Mouse (Mus musculus) MEL (cell line): ENCODE measurements around the gene Wdr81. TPM values are rescaled to one million over a fixed set of nuclear protein-coding genes. Genes with fewer than 3 reads are reported as not detected.

Source experiments
- DNase-seq: peaks from one replicate; pipeline ENCODE4 v3.0.0; 2011; ENCODE audit warnings: low read depth, low spot score
- H3K27ac ChIP-seq: 2 replicates; pipeline ENCODE4 v1.5.1; 2012; ENCODE audit warnings: low read depth, mild to moderate bottlenecking, control low read depth, low read length, moderate library complexity; ENCODE audit not compliant: control insufficient read depth
- H3K27me3 ChIP-seq, 2 experiments: fragments of 150-350 bp in 1 of 2; sonication (generic) in 1 of 2; 2 replicates each; pipeline ENCODE4 v1.6.1; 2012; ENCODE audit warnings: low read length in 2 of 2, mild to moderate bottlenecking in 2 of 2, improper control_type of control experiment in 1 of 2, moderate library complexity in 1 of 2; ENCODE audit not compliant: insufficient read depth in 2 of 2, control insufficient read depth in 1 of 2
- H3K36me3 ChIP-seq, 2 experiments: 2 replicates each; pipeline ENCODE4 v1.6.1; 2012 to 2014; ENCODE audit warnings: low read length in 2 of 2, improper control_type of control experiment in 1 of 2, inconsistent platforms in 1 of 2, mild to moderate bottlenecking in 1 of 2; ENCODE audit not compliant: insufficient read depth in 2 of 2, control insufficient read depth in 1 of 2
- H3K4me1 ChIP-seq, 2 experiments: fragments of 150-350 bp in 1 of 2; sonication (generic) in 1 of 2; 2 replicates each; pipeline ENCODE4 v1.6.1; 2012; ENCODE audit warnings: low read length in 2 of 2, improper control_type of control experiment in 1 of 2, mild to moderate bottlenecking in 1 of 2; ENCODE audit not compliant: insufficient read depth in 2 of 2, control insufficient read depth in 1 of 2
- H3K4me3 ChIP-seq, 2 experiments: fragments of 150-350 bp in 1 of 2; sonication (generic) in 1 of 2; 2 replicates each; pipeline ENCODE4 v1.5.1; 2012; ENCODE audit warnings: low read depth in 2 of 2, low read length in 2 of 2, mild to moderate bottlenecking in 2 of 2, moderate library complexity in 2 of 2, control low read depth in 1 of 2, improper control_type of control experiment in 1 of 2; ENCODE audit not compliant: control insufficient read depth in 1 of 2, insufficient read depth in 1 of 2
- H3K79me2 ChIP-seq: 2 replicates; pipeline ENCODE4 v1.6.1; 2012; ENCODE audit warnings: mild to moderate bottlenecking, low read length, moderate library complexity; ENCODE audit not compliant: control insufficient read depth, poor library complexity, insufficient read depth
- H3K9ac ChIP-seq: 2 replicates; pipeline ENCODE4 v1.6.1; 2012; ENCODE audit warnings: low read depth, mild to moderate bottlenecking, control low read depth, low read length, moderate library complexity; ENCODE audit not compliant: control insufficient read depth, poor library complexity, severe bottlenecking
- H3K9me3 ChIP-seq: fragments of 150-350 bp; sonication (generic); replicated peaks from 2 replicates; pipeline ENCODE4 v1.6.1; 2012; ENCODE audit warnings: mild to moderate bottlenecking, low read length, improper control_type of control experiment, moderate library complexity; ENCODE audit not compliant: insufficient read depth
- CHD1 ChIP-seq: IDR thresholded peaks from 2 replicates; pipeline ENCODE4 v1.6.1; 2012; ENCODE audit warnings: low read depth, mild to moderate bottlenecking, inconsistent platforms, low read length, improper control_type of control experiment
- CTCF ChIP-seq, 3 experiments: IDR thresholded peaks in 2 of 3; conservative IDR thresholded peaks in 1 of 3; 2 replicates each; pipeline ENCODE4 v1.5.1; 2011 to 2012; ENCODE audit warnings: low read length in 3 of 3, low read depth in 2 of 3, mild to moderate bottlenecking in 2 of 3, improper control_type of control experiment in 1 of 3, inconsistent platforms in 1 of 3, mixed read lengths in 1 of 3, moderate library complexity in 1 of 3; ENCODE audit not compliant: control insufficient read depth in 1 of 3, insufficient read depth in 1 of 3, poor library complexity in 1 of 3, severe bottlenecking in 1 of 3
- E2F4 ChIP-seq: IDR thresholded peaks from 2 replicates; pipeline ENCODE4 v1.6.1; 2011; ENCODE audit warnings: low read depth, low read length, improper control_type of control experiment, borderline replicate concordance
- ELF1 ChIP-seq: IDR thresholded peaks from 2 replicates; pipeline ENCODE4 v1.6.1; 2014; ENCODE audit warnings: low read depth, mild to moderate bottlenecking, inconsistent platforms, low read length, improper control_type of control experiment, moderate library complexity
- EP300 ChIP-seq, 2 experiments: IDR thresholded peaks; 2 replicates each; pipeline ENCODE4 v1.6.1; 2011; ENCODE audit warnings: improper control_type of control experiment in 2 of 2, low read length in 2 of 2, low read depth in 1 of 2, mild to moderate bottlenecking in 1 of 2
- ETS1 ChIP-seq: IDR thresholded peaks from 2 replicates; pipeline ENCODE4 v1.6.1; 2012; ENCODE audit warnings: low read depth, mild to moderate bottlenecking, inconsistent platforms, low read length, improper control_type of control experiment, moderate library complexity
- GATA1 ChIP-seq: IDR thresholded peaks from 2 replicates; pipeline ENCODE4 v1.6.1; 2011; ENCODE audit warnings: low read depth, low read length, improper control_type of control experiment
- HCFC1 ChIP-seq: IDR thresholded peaks from 2 replicates; pipeline ENCODE4 v1.6.1; 2012; ENCODE audit warnings: low read depth, mild to moderate bottlenecking, inconsistent platforms, low read length, improper control_type of control experiment, moderate library complexity
- JUND ChIP-seq: IDR thresholded peaks from 2 replicates; pipeline ENCODE4 v1.6.1; 2011; ENCODE audit warnings: low read depth, mild to moderate bottlenecking, improper control_type of control experiment, low read length
- KAT2A ChIP-seq: conservative IDR thresholded peaks from 2 replicates; pipeline ENCODE4 v1.6.1; 2012; ENCODE audit warnings: low read depth, low read length, improper control_type of control experiment, inconsistent platforms
- MAFK ChIP-seq: IDR thresholded peaks from 2 replicates; pipeline ENCODE4 v1.6.1; 2011; ENCODE audit warnings: low read depth, mild to moderate bottlenecking, low read length, improper control_type of control experiment, borderline replicate concordance
- MAX ChIP-seq: IDR thresholded peaks from 2 replicates; pipeline ENCODE4 v1.6.1; 2011; ENCODE audit warnings: low read length, improper control_type of control experiment
- MAZ ChIP-seq: IDR thresholded peaks from 2 replicates; pipeline ENCODE4 v1.6.1; 2012; ENCODE audit warnings: low read depth, mild to moderate bottlenecking, inconsistent platforms, low read length, improper control_type of control experiment
- MXI1 ChIP-seq: IDR thresholded peaks from 2 replicates; pipeline ENCODE4 v1.6.1; 2011; ENCODE audit warnings: mild to moderate bottlenecking, low read depth, low read length, improper control_type of control experiment
- MYB ChIP-seq: IDR thresholded peaks from 2 replicates; pipeline ENCODE4 v1.6.1; 2011; ENCODE audit warnings: mild to moderate bottlenecking, low read depth, low read length, improper control_type of control experiment
- MYC ChIP-seq: IDR thresholded peaks from 2 replicates; pipeline ENCODE4 v1.6.1; 2011; ENCODE audit warnings: low read depth, mild to moderate bottlenecking, low read length, improper control_type of control experiment, moderate library complexity
- NELFE ChIP-seq: IDR thresholded peaks from 2 replicates; pipeline ENCODE4 v1.6.1; 2011; ENCODE audit warnings: low read depth, low read length, improper control_type of control experiment
- NRF1 ChIP-seq: IDR thresholded peaks from 2 replicates; pipeline ENCODE4 v1.6.1; 2014; ENCODE audit warnings: low read depth, mild to moderate bottlenecking, inconsistent platforms, low read length, improper control_type of control experiment, moderate library complexity; ENCODE audit not compliant: poor library complexity, insufficient read depth, severe bottlenecking
- POLR2A ChIP-seq, 2 experiments: IDR thresholded peaks; 2 replicates each; pipeline ENCODE4 v1.6.1; 2011 to 2012; ENCODE audit warnings: low read length in 2 of 2, mild to moderate bottlenecking in 2 of 2, control low read depth in 1 of 2, improper control_type of control experiment in 1 of 2, low read depth in 1 of 2, moderate library complexity in 1 of 2; ENCODE audit not compliant: control insufficient read depth in 1 of 2, insufficient read depth in 1 of 2, poor library complexity in 1 of 2
- POLR2AphosphoS2 ChIP-seq: IDR thresholded peaks from 2 replicates; pipeline ENCODE4 v1.6.1; 2011; ENCODE audit warnings: low read length, improper control_type of control experiment
- POLR2AphosphoS5 ChIP-seq: IDR thresholded peaks from 2 replicates; pipeline ENCODE4 v1.6.1; 2012; ENCODE audit warnings: low read depth, borderline replicate concordance, mild to moderate bottlenecking, inconsistent platforms, low read length, moderate library complexity, mixed read lengths
- RAD21 ChIP-seq: IDR thresholded peaks from 2 replicates; pipeline ENCODE4 v1.6.1; 2011; ENCODE audit warnings: mild to moderate bottlenecking, low read depth, low read length, improper control_type of control experiment
- RCOR1 ChIP-seq: IDR thresholded peaks from 2 replicates; pipeline ENCODE4 v1.6.1; 2012; ENCODE audit warnings: low read depth, mild to moderate bottlenecking, inconsistent platforms, low read length, improper control_type of control experiment
- SIN3A ChIP-seq: IDR thresholded peaks from 2 replicates; pipeline ENCODE4 v1.6.1; 2012; ENCODE audit warnings: low read length, improper control_type of control experiment, inconsistent platforms
- SMC3 ChIP-seq: IDR thresholded peaks from 2 replicates; pipeline ENCODE4 v1.6.1; 2011; ENCODE audit warnings: low read depth, low read length, improper control_type of control experiment
- TAL1 ChIP-seq: IDR thresholded peaks from 2 replicates; pipeline ENCODE4 v1.6.1; 2012; ENCODE audit warnings: mild to moderate bottlenecking, inconsistent platforms, low read length, moderate library complexity, mixed read lengths
- TBP ChIP-seq: IDR thresholded peaks from 2 replicates; pipeline ENCODE4 v1.8.0; 2011; ENCODE audit warnings: low read depth, low read length, improper control_type of control experiment
- TCF12 ChIP-seq: IDR thresholded peaks from 2 replicates; pipeline ENCODE4 v1.6.1; 2014; ENCODE audit warnings: low read depth, mild to moderate bottlenecking, inconsistent platforms, low read length, improper control_type of control experiment, moderate library complexity
- UBTF ChIP-seq: IDR thresholded peaks from 2 replicates; pipeline ENCODE4 v1.6.1; 2012; ENCODE audit warnings: low read depth, mild to moderate bottlenecking, inconsistent platforms, low read length, improper control_type of control experiment, moderate library complexity, borderline replicate concordance; ENCODE audit not compliant: insufficient read depth
- USF1 ChIP-seq: IDR thresholded peaks from 2 replicates; pipeline ENCODE4 v1.6.1; 2014; ENCODE audit warnings: low read depth, mild to moderate bottlenecking, inconsistent platforms, low read length, improper control_type of control experiment, moderate library complexity
- USF2 ChIP-seq, 2 experiments: IDR thresholded peaks; 2 replicates each; pipeline ENCODE4 v1.6.1; 2011 to 2012; ENCODE audit warnings: improper control_type of control experiment in 2 of 2, low read length in 2 of 2, borderline replicate concordance in 1 of 2, inconsistent platforms in 1 of 2, low read depth in 1 of 2, mild to moderate bottlenecking in 1 of 2; ENCODE audit not compliant: insufficient read depth in 1 of 2
- ZC3H11A ChIP-seq: IDR thresholded peaks from 2 replicates; pipeline ENCODE4 v1.6.1; 2012; ENCODE audit warnings: low read depth, mild to moderate bottlenecking, inconsistent platforms, low read length, improper control_type of control experiment
- ZKSCAN1 ChIP-seq: IDR thresholded peaks from 2 replicates; pipeline ENCODE4 v1.6.1; 2012; ENCODE audit warnings: low read depth, mild to moderate bottlenecking, inconsistent platforms, low read length, improper control_type of control experiment, moderate library complexity
- ZMIZ1 ChIP-seq: IDR thresholded peaks from 2 replicates; pipeline ENCODE4 v1.6.1; 2012; ENCODE audit warnings: low read depth, mild to moderate bottlenecking, inconsistent platforms, low read length, improper control_type of control experiment, moderate library complexity
- ZNF384 ChIP-seq: IDR thresholded peaks from 2 replicates; pipeline ENCODE4 v1.6.1; 2012; ENCODE audit warnings: low read depth, mild to moderate bottlenecking, inconsistent platforms, low read length, improper control_type of control experiment
- polyA plus RNA-seq, 2 experiments: library from polyadenylated mRNA; stranded (reverse) in 1 of 2; unstranded in 1 of 2; fragments of >175 nt in 1 of 2; fragments of >200 nt in 1 of 2; gene quantifications; 2 replicates each; pipeline versions ENCODE4 v1.2.1 to v1.2.4; 2012; ENCODE audit warnings: low replicate concordance in 2 of 2, low read depth in 1 of 2; ENCODE audit not compliant: insufficient read length in 2 of 2, insufficient read depth in 1 of 2, missing spikeins in 1 of 2
- total RNA-seq: library from RNA; depleted of rRNA; stranded (reverse); fragments of 300-350 nt; gene quantifications from 2 replicates; pipeline ENCODE4 v1.2.3, GENCODE M21; 2012; rRNA removed

Gene Wdr81
- total RNA-seq (7.0 and 7.6 TPM in 2 replicates), polyA plus RNA-seq (10 to 100 TPM in 1 of 2 experiments, not detected in 1; 13.9 TPM)

GRCm38 (mm10) chr11:75453991-75454930 lies at the start of gene Wdr81:
TSS of gene Wdr81 (minus strand) at chr11:75454717.
- peaks cover 0 to 38% of the 10 kb centered on the region in 2 experiments; a peak in 2 of 4 replicates for H3K36me3 ChIP-seq
- H3K9me3 ChIP-seq, result no peaks in the 10 kb centered on the region
- H3K4me3 ChIP-seq, result peak within 1 kb of the TSS; percentile 32 to 55
- DNase-seq, result peak; percentile 97
- H3K9ac ChIP-seq, result peak within 1 kb of the TSS; percentile 72
- peak within 1 kb of the TSS; percentile 20 for H3K27ac ChIP-seq
- H3K79me2 ChIP-seq, result no peaks in the 10 kb centered on the region; the same call in 1 of the 2 replicates
- H3K27me3 ChIP-seq, result no peaks in the 10 kb centered on the region
- peaks cover 20 to 53% of the 10 kb centered on the region in 2 experiments for H3K4me1 ChIP-seq
- TF ChIP-seq JUND, result no peak
- TF ChIP-seq POLR2AphosphoS2, result no peak
- TF ChIP-seq MAZ, result 0 out of 2 replicates have a peak, but pooled peaks have one; percentile 31
- TF ChIP-seq E2F4, result no peak
- peak; percentile 13 for TF ChIP-seq RAD21
- no peak for TF ChIP-seq ZKSCAN1
- peak in 1 of 2 experiments; percentile 65; a peak in 3 of 4 replicates for TF ChIP-seq POLR2A (IDR thresholded peaks at IDR 0.05; ENCODE audit: control insufficient read depth in 1 of 2, insufficient read depth in 1 of 2, low read depth in 1 of 2, low read length in 2 of 2, poor library complexity in 1 of 2)
- TF ChIP-seq UBTF, result no peak
- TF ChIP-seq MAX, result peak; percentile 100
- TF ChIP-seq RCOR1, result no peak
- TF ChIP-seq TCF12, result no peak
- no peak for TF ChIP-seq MAFK
- TF ChIP-seq ZMIZ1, result no peak
- TF ChIP-seq ZC3H11A, result no peak
- TF ChIP-seq SIN3A, result peak; percentile 100
- TF ChIP-seq USF2 (IDR thresholded peaks at IDR 0.05; ENCODE audit: borderline replicate concordance in 1 of 2, insufficient read depth in 1 of 2, low read depth in 1 of 2, low read length in 2 of 2), result peak; percentile 98 to 100
- TF ChIP-seq ELF1, result peak; percentile 91
- TF ChIP-seq ZNF384, result no peak
- peak; percentile 88 for TF ChIP-seq ETS1
- no peak for TF ChIP-seq CHD1
- peak; percentile 99 for TF ChIP-seq USF1
- no peak for TF ChIP-seq MYB
- peak in 2 of 3 experiments; percentile 39 to 66; a peak in 4 of 6 replicates for TF ChIP-seq CTCF (IDR thresholded peaks at IDR 0.05 in 2 of 3, conservative IDR thresholded peaks at IDR 0.05 in 1 of 3; ENCODE audit: control insufficient read depth in 1 of 3, insufficient read depth in 1 of 3, low read depth in 2 of 3, low read length in 3 of 3, poor library complexity in 1 of 3, severe bottlenecking in 1 of 3)
- no peak for TF ChIP-seq POLR2AphosphoS5
- peak; percentile 99 for TF ChIP-seq MXI1
- peak; percentile 82 for TF ChIP-seq HCFC1
- TF ChIP-seq KAT2A, result no peak; the same call in 1 of the 2 replicates
- peak; percentile 59 for TF ChIP-seq NELFE
- TF ChIP-seq TAL1, result no peak
- TF ChIP-seq TBP, result peak; percentile 61; the same call in 1 of the 2 replicates
- TF ChIP-seq NRF1, result no peak
- peak in 1 of 2 experiments; percentile 30; a peak in 2 of 4 replicates for TF ChIP-seq EP300 (IDR thresholded peaks at IDR 0.05; ENCODE audit: low read depth in 1 of 2, low read length in 2 of 2)
- no peak for TF ChIP-seq GATA1
- peak; percentile 98 for TF ChIP-seq MYC
- TF ChIP-seq SMC3, result no peak
